Mouse (Mus musculus): ENCODE data around the gene Padi1.

- TF ChIP-seq POLR2A (IDR thresholded peaks at IDR 0.05; ENCODE audit: extremely low read depth, insufficient read depth, low read length) (no peak), CTCF (IDR thresholded peaks at IDR 0.05; ENCODE audit: extremely low read depth, insufficient read depth, low read length) (no peak)
Measured at GRCm38 (mm10) chr4:140872686-140872992, 27.1 kb upstream of the Padi1 start.

All from cortical plate, adult 2 months (tissue).